Mouse (Mus musculus) skeletal muscle tissue, adult 2 months (tissue): ENCODE data around the gene Sema4d.

ENCODE experiments used
- DNase-seq: peaks from one replicate; pipeline ENCODE4 v3.0.0-alpha.2; 2012; ENCODE audit warnings: low read depth, low spot score

Gene Sema4d

DNA sequence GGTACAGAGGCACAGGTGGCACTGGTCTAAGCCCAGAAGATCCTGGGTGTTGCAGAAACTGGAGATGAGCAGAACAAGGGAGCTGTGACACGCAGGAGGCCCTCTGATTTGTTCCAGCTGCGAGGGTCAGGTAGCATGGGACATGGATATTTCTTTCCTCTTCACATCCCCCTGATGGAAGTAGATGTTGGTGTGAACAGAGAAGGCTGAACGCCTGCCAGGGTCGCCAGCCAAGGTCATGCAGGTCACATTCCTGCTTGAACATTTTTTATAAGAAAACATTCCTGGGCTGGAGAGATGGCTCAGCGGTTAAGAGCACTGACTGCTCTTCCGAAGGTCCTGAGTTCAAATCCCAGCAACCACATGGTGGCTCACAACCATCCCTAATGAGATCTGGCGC lies 66.2 kb downstream of the Sema4d start:
- DNase-seq, result no peak

DNA sequence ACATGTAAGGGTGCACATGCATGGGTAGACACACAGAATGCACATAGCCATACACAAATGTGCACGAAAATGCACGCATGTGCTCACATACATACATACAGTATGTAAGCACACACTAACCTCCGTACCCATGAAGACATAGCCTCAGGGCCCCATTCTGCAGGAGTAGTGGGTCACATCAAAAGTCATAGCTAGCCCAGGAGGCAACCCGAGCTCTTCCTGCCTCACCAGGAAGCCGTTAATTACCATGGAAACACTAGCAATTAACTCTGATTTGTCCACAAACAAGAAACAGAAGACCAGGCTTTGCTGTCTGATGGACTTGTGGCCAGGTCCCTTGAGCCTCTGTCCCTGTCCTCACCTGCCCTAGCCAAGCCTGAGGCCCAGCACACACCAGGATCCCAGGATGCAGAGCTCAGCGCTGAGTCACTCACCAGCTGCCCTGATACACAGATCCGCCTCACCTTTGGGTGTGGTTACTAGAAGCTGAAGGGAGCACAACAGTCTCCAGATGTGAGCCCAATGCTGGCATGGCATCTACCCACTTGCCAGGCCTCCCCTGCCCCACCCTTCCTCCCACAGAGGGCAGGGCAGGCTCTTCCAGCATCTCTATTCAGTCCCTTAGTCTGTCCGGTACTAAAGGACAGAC lies 67.5 kb downstream of the Sema4d start:
- no peak for DNase-seq

DNA sequence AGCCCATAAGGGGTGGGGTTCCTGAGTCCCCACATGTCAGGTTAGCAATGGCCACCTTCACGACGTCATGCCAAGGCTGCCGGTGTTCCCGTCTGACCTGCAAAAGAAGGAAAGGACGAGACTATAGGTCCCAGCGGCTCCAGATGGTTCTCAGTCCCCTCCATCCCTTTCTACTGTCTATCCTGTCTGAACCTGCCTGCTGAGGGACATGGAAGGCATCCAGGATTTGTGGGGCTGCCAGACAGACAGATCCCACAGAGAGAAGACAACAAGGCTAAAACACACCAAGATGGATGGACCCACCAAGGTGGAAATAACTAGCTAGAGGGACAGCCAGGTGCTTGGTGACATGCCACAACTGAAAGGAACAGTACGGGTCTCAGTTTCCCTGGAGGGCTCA lies 68.1 kb downstream of the Sema4d start:
- DNase-seq, result no peak

DNA sequence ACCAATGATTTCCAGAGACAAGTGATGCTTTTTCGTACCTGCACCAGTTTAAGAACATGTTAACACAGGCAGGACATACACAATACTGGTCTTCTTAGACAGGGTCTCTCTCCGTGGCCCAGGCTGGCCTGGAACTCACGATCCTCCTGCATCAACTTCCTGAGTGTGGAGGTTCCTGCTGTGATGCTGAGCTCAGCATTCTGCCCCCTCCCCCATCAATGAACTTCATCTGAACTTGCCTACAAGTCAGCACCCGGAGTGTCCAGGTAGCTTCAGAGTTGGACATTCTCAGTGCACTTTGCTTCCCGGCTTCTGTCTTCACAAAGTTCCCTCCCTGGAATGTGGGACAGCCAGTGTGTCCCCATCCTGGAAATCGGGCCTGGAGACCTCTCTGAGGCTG lies 69.0 kb downstream of the Sema4d start:
- no peak for DNase-seq

DNA sequence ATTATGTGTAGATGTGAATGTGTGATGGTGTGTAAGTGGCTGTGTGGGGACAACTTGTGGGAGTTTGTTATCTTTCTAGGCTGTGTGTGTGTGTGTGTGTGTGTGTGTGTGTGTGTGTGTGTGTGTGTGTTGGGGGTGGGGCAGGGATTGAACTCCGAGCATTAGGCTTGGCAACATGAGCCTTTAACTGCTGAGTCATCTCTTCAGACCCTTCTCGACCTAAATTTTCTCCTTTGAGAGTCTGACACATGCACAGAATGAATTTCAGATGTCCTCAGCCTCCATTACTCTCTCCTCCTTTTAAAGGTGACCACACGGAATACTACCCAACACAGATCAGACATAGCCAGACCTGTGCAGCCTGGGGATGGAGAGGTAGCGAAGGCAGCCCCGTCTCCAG lies 70.4 kb downstream of the Sema4d start:
- DNase-seq, result no peak

DNA sequence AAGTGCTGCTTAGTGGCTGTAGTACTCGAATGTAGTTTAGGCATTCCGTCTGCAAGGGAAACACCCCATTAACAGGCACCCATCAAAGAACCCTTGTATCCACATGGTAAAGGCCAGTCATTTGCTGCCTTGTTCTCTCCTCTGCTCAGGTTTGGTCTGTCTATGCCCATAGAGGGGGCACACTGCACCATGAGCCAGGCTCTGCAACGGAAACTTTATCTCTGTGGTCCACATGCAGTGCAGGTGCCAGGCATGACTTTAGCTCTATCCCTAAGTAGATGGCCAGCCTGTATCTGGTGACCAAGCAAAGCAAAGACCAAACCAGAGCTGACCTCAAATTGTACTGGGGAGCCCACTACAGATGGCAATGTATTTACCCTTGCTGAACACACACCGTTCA lies 73.0 kb downstream of the Sema4d start:
- no peak for DNase-seq

DNA sequence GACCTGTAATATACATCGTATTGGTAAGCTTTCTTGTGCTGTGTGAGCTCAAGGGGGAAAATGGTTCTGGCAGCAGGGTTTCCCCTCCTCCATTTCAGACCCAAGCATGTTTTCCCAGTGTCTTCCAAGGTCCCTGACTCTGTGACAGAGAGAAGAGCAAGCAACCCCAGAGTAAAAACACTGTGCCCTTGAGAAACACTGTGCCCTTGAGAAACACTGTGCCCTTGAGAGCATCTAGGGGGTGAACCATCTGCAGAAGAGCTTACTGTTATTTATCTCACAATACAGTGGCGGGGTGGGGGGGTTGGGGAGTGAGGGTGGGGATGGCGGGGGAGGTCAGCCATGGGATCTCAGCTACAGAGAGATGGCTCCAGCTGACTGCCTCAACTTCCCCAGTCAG lies 74.3 kb downstream of the Sema4d start:
- no peak for DNase-seq

DNA sequence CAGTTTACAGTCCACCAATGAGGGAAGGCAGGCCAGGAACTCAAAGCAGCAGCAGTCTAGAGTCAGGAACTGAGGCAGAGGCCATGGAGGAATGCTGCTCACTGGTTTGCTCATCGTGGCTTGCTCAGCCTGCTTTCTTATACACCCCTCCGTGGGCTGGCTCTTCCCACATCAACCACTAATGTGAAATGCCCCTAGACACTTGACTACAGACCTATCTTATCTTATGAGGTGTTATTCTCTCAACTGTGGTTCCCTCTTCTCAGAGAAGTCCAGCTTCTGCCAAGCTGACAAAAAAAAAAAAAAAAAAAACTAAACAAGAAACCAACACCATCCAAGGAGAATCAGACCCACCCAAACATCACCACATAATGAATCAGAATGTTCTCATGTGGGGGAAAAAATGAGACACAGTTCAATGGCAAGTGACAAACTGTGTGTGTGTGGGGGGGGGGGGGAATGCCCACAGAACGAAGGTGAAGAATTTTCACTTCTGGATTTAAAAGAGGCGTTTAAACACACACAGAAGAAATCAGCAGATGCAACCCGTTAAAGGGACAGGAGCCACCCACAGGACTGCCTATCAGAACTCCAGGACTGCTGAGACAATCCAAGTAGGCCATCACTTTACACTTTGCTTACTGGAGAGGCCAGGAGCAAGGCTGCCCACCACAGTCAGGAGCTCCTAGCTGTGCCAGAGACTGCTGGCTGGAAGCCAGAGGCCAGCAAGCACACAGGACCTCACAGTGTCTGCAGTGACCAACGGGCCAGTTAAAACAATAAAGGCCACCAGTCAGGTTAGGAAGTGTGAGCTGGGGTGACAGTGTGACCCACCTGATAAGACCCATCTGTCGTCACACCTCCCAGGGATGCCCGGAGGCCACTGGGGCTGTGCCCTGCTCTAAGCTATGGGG lies 76.9 kb downstream of the Sema4d start:
- DNase-seq, result no peak

DNA sequence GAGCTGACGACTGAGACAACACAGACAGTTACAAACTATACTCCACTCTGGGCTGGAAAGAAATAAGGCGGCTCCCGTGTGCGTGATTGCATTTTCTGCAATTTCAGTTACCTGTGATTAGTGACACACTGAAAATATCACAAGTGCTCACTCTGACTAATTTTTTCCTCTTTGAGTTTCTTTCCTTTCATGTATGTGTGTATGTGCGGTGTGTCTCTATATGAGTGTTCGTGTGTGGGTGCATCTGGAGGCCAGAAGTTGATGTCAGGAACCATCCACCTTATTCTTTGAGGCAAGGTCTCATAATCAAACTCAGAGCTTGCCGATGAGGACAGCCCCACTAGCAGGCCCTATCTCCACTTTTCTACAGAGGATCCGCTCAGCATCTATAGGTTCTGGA lies 81.5 kb downstream of the Sema4d start:
- DNase-seq, result no peak

DNA sequence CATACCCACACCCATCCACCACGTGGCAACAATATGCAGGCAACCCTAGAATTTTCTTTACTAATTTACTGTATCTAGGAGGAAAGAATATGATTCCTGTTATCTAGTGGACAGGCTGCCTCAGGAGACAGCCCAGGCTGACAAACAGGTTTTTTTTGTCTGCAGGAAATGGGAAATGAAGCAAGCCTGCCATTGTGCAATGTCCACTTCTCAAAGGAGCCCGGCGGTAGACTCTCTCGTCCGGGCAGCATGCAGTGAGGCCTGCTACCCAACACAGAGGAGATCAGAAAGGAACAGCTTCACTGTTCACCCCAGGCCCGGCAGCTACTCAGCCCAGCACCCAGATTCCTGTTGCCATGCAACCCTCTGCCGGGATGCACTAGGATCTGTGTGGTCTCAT lies 82.8 kb downstream of the Sema4d start:
- DNase-seq, result no peak

DNA sequence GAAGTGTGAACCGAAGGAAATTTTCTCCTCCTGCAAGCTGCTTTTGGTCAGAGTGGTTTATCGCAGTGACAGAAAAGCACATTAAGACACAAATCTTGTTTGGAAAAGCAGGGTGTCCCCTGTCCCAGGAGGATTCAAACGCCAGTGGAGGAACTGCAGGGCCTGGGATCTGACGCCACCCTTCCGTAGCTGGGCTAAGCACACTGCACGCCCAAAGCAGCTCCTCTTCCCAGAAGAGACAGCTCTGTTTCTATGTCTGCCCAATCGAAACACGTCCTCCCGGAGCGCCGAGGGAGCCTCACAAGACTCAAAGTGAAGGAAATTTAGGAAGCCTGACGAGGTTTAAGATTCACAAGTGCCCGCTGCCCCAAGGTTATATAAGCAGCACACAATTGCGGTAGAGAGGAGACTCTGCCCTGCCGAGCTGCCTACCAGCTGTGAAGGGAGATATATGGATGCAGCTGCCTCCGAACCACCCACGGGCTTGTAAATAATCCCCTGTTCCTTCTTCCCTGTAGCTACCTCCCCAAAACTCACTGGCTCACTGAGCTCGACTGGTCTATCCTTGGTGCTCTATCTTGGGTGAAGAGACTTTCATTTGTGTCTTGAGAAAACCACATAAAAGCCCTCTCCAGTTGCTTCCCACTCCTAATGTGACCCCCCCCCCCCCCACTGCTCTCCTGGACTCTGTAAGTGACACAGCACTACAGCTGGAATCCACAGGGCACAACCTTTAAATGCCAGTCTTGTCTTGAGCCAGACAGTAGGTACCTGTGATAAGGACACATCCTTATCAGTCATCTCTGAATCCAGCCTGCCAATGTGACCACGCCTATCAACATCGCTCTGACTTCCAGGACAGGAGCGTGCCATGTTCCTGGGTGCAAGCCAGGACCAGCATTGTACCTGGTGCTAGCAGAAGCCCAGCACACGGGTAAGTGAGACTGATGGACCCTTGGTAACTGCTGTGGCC lies 87.4 kb downstream of the Sema4d start:
- no peak for DNase-seq

DNA sequence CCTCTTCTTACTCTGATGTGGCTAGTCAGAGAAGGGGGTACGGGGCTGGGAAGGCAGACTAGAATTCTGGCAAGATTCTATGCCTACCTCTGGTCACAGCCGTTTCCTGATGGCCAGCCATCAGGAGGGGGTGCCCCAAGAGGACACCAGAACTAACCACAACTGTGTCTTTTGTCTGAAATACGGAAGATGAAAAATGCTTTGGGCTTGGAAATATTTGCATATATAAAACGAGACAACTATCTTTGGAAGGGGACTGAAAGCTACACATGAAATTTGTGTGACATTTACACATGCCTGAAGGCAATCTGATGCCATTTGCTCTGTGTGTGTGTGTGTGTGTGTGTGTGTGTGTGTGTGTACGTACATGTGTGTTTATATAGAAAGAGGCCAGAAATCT lies 89.7 kb downstream of the Sema4d start:
- DNase-seq, result no peak

DNA sequence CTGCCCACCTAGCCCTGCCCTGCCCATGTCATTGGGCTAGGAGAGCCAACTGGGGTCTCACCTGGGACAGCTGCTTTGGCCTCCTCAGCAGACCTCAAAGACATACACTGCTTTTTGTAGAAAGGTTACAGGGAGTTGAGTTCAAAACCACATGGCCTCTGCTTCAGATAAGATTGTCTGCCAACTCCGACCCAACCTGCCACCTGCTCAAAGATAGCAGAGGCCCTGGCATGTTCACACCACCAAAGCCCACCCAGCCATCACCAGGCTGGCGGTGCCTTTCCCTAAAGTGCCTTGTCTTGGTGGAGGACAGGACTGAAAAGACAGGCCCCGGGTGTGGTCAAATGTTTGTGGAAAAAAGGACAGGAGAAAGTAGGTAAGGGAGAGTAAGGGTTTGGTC lies 95.2 kb downstream of the Sema4d start:
- no peak for DNase-seq

DNA sequence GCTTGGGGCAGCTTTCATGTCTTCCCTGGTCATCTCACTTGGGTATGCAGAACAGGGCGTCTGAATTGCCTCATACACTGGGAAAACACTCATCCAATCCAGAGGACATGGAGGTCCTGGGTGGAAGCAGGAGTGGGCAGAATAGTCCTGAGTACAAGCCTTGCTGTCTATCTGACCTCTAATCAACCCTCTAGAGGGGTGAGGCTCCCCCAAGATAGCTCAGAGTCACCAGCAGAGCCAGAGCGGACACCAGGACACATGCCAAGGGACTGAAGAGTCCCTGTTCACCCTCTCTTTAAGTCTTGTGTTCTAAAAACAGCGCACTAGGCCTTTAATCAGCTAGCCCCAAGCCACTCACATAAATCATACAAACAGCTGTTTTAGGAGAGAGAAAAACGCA lies 95.7 kb downstream of the Sema4d start:
- peak; percentile 30 for DNase-seq

DNA sequence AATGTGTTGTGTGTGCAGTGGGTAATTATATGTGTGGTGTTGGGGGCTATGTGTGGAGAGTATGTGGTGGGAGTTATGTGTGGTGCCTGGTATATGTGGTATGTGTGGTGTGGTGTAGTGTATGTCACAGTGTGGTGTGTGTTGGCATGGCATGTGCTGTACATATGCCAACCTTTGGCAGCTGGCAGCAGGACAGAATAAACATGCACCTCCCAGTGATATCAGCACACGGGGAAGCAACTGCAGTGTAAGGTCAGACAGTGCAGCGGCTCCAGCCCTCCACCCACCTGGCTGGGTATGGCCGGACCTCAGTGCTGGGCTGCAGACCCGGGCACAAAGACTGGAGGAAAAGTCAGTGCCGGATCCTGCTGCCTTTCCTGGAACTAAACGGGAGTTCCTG lies 96.1 kb downstream of the Sema4d start:
- no peak for DNase-seq

DNA sequence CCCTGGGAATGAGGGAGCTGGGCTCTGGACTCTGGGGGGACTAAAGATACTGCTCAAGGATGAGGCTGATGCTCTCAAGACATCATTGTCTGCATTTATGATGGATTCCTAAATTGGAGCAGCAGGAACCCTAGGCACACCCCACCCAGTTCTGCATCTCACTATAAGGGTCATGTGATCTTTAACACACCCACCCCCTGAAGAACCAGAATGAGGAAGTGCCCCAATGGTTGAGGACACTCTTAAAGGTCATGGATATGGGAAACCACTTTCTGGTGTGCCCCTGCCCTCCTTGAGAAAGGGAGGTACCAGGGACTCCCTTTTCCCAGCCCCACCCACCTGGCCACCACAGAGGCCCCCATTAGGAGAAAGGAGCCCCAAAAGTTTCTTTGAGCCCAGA lies 97.1 kb downstream of the Sema4d start:
- DNase-seq, result no peak

DNA sequence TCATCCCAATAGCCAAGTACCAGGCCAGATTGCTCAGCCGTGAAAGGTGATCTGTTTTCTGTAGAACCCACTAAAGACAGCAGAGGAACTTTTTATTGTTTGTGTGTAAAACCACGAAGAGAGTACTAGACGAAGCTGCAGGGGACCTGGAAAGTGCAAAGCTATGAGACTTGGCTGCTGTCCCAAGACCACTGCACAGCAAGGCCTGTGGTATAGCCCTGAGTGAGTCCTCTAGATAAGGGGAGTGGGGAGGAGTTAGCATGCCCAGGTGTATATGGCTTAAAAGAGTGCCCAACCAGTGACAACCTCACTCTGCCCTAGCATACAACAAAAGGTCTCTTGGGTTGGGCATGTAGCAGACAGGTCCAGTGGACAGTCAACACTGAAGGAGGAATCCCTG lies 104.9 kb downstream of the Sema4d start:
- no peak for DNase-seq

DNA sequence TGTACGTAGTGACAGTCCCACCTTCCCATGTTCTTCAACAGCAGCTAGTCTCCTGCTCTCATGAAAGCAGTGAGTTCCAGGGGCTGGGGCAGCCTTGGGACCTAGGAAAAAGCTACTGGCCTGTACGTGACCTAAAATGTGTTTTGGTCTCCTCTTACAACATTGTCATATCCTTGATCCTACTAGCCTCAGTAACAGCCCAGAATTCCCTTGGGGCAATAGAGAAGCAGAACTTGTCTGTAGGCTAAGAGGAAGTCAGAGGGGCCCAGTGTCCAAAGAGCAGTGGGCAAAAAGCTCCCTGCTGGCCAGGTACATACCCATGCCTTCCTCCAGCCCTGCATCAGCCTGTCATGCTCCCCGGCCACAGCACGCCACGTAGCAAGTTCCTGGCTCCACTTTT lies 106.6 kb downstream of the Sema4d start:
- DNase-seq, result no peak

DNA sequence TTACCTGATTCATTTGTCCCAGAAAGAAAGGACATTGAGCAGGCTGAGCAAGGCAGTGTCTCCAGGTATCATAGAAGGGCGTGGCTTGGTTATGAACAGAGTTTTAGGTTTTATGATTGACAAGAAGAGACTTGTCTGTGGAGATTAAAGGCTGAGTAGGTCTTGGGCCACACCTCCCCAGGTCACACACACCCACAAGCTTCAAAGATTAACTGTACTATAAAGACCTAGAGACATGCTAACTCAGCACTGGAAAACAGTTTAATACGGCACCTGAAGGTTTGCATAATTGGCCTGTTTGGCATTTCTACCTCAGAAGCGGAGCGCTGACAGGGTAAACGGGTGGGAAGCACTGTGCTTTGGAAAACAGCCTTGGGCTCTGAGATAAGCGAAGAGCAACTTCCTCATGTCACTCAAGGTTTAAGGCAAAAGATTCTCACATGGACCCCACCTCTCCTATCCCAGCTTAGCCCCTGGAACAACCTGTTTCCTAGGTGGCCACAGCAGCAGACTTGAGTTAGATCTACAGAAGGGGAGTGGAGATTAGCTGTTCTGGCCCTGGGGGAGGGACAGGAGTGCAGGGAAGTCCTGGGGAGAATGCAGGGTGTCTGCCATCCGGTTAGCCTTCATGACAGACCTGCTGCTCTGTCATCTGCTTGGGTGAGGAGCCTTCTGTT lies 108.1 kb downstream of the Sema4d start:
- no peak for DNase-seq

DNA sequence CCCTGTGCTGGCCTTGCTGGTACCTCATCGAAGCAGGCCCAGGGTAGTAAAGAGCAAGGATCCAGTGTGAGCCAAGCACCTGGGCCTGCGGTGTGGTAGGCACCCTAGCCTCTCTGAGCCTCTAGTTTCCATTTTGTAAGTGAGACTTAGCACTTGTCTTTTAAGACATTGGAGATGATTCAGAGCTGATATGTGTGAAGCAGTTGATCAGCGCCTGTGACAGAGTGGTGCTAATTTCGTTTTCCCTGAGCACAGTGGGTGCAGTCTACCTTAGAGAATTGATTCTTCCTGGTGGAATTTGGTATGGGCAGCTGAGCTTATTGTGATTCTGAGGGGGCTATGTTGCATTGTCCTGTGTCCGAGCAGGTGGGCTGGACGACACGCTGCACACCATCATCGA lies 111.9 kb downstream of the Sema4d start:
- DNase-seq, result no peak

DNA sequence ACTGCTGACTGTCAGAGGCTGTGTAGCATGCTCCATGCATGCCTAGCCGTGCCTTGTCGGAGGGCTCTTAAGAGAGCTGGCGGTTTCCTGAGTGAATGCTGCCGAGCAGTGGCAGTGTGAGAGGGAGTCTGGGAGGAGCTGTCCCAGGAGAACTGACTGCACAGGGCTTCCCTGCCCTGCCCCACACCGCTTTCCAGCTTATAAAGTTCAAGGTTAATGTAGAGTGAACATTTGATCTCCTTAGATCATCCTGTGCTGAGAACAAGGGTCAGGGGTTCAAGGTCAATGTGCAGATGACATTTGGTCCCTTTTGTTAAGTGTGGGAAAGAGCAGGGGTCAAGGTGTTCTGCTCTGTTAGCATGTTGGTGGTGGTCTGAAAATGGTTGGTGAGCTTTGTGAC lies 112.5 kb downstream of the Sema4d start:
- no peak for DNase-seq

DNA sequence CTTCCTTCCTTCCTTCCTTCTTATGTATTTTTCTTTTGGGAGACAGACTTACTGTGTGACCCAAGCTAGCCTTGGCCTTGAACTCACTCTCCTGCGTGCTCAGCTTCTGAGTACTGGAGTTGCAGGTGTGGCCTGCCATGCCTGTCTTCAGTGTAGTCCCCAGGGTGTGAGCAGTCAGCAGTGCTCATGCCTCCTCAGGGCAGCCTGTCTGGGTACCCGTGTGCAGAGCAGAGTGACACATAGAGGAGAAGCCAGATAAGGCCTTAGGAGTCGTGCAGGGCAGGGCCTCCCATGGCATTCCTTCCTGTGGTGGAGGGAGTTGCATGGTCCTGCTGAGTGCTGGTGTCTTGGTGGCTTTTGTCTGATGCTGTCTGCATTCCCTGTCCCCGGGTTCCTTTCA lies 114.2 kb downstream of the Sema4d start:
- no peak for DNase-seq
